Mouse (Mus musculus) G1E (cell line): ENCODE results near the gene Gm867.

Experiments used
- CTCF ChIP-seq: IDR thresholded peaks from 2 replicates; pipeline ENCODE4 v1.5.1; 2012; ENCODE audit warnings: low read depth, low read length, inconsistent platforms, mixed read lengths
- GATA1 ChIP-seq: IDR thresholded peaks from 2 replicates; pipeline ENCODE4 v1.6.1; 2012; ENCODE audit warnings: borderline replicate concordance, low read length, inconsistent platforms, mixed read lengths
- TAL1 ChIP-seq: conservative IDR thresholded peaks from 2 replicates; pipeline ENCODE4 v1.6.1; 2012; ENCODE audit warnings: low read depth, low read length, inconsistent platforms, mixed read lengths

DNA sequence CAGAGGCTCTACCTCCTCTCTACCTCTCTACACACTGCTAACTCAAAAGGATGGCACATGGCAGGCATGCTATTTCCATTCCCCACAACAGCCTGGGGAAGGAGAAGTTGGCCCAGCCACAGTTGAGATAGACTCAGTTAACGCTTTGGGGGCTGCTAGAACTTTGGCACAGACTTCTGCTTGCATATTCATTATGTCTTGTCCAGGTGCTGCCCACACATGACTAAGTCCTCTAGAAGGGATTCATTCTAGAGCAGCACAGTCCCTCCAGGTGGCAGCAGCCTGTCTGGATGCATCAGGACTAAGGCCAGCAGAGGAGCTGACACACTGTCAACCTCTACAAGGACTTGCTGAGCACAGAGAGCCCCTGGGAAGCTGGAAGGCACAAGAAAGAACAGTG is 44.3 kb downstream of the Gm867 start:
- TF ChIP-seq CTCF (no peak), GATA1 (no peak), TAL1 (no peak)
